Mouse (Mus musculus): Measurements from ENCODE around the gene Stk4. TPM values are rescaled to one million over a fixed set of nuclear protein-coding genes. Genes with fewer than 3 reads are reported as not detected.

Gene Stk4
- polyA plus RNA-seq, 1 experiment from 2014 or later: 41.1 TPM

DNA sequence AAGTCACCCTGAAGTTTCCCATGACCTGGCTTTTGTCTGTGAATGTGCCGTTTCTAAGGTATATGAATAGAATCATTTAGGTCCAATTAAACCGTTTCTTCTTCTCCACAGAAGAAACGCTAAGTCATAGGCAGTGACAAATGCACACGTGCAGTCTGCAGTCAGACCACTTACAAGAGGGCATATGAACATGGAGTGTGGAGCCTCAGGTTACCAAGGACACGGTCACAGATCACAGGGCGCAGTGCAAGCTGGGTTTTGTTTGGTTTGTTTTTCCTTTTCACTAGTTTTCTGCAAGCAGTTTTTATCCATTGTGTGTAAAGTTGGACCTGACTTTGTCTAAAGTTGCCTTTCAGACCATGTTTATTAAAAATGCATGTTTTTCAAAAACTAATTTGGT lies 73.9 kb downstream of the Stk4 start:
- WGBS: 60% methylated on average over 6 of the region's 6 CpGs
- Histone ChIP-seq H3K27me3 (ENCODE audit: control insufficient read depth, insufficient read depth, low read length) (no peaks in the 10 kb centered on the region), H3K9me3 (ENCODE audit: control insufficient read depth, low read length) (no peaks in the 10 kb centered on the region), H3K4me1 (replicated peaks; ENCODE audit: control insufficient read depth, insufficient read depth, low read length) (no peaks in the 10 kb centered on the region), H3K27ac (ENCODE audit: low read depth, low read length) (no peak overlapping the region), H3K4me2 (replicated peaks; ENCODE audit: low read depth, low read length) (no peak overlapping the region), H3K36me3 (ENCODE audit: control insufficient read depth, insufficient read depth, low read length) (no peaks in the 10 kb centered on the region), H3K9ac (ENCODE audit: low read depth, low read length) (no peak overlapping the region), H3K4me3 (ENCODE audit: low read depth, low read length) (no peak overlapping the region)
- DNase-seq (ENCODE audit: low spot score): no peak
- no peak for ATAC-seq (ENCODE audit: low FRiP score)

DNA sequence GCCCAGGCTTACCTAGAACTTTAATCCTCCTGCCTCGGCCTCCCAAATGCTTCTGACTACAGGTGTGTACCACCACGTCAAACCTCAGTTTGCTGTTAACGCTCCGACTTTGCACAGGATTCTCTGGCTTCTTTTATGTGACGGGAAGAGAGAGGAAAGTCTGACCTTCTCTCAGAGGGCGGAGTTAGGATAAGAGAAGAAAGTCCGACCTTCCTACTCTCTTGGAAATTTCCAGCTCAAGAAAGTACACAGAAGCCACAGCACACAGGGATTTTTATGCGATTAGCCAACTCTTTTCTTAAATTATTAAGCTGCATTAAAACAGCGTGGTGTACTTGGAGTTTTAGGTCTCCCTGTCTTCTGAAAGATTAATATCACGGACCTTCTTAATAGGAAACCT lies 74.4 kb downstream of the Stk4 start:
- no peak overlapping the region for H3K27ac ChIP-seq (ENCODE audit: low read depth, low read length)
- H3K4me3 ChIP-seq (ENCODE audit: low read depth, low read length): no peak overlapping the region
- H3K9ac ChIP-seq (ENCODE audit: low read depth, low read length): no peak overlapping the region
- 90% methylated on average over 10 of the region's 10 CpGs for WGBS
- ATAC-seq (ENCODE audit: low FRiP score) (no peak), DNase-seq (ENCODE audit: low spot score) (no peak)
- H3K4me1 ChIP-seq (replicated peaks; ENCODE audit: control insufficient read depth, insufficient read depth, low read length): no peaks in the 10 kb centered on the region
- H3K4me2 ChIP-seq (replicated peaks; ENCODE audit: low read depth, low read length): no peak overlapping the region
- H3K36me3 ChIP-seq (ENCODE audit: control insufficient read depth, insufficient read depth, low read length): no peaks in the 10 kb centered on the region
- H3K27me3 ChIP-seq (ENCODE audit: control insufficient read depth, insufficient read depth, low read length): no peaks in the 10 kb centered on the region
- H3K9me3 ChIP-seq (ENCODE audit: control insufficient read depth, low read length): no peaks in the 10 kb centered on the region

DNA sequence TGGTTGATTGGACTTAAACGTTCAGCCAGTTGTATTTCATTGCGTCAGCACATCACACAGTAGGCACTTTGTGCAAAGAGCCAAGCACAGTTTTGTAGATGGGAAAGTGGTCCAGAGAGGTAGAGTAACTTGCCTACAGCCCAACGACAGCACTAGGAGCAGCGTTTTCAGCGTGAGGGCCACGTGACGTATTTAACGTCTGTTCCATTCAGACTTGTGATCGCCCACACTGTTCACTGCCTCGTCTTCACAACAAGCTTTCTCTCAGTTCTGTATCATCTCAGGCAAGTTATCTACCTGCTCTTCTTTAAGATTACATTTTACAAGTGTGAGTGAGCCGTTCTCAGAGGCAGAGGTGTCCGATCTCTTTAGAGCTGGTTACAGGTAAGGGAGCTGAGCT lies 76.4 kb downstream of the Stk4 start:
- DNase-seq (ENCODE audit: low spot score): no peak
- WGBS: 94% methylated on average over 12 of the region's 12 CpGs

DNA sequence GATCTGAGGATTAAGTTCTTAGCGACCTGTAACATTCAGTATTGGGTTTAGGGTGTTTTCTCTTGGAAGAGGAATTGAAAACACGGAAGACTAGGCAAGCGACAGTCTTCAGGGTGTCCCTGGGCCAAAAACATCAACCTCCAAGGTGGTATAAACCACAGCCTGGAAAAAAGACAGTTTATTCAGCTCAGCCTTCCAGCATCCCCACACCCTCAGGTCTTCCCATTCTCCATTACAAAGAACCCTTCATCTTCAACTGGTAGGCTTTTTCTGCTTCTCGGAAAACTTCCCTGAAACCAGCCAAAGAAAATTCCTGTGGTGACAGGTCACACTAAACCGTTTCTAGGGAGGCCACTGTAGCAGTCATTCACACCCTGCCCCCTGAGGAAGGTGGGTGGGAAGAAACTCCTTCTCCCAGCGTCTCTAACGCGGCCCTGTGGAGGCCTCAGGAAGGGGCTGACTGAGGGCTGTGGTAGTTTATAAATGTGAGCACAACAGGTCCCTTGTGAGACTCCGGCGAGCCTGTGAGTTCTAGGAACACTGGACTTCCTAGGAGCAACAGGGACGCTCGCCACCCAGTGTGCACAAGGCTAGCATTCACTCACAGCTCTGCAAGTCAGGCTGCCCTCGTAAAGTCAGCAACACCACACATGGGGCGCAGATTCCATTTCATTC lies 80.1 kb downstream of the Stk4 start:
- H3K4me3 ChIP-seq (ENCODE audit: low read depth, low read length): no peak overlapping the region
- H3K9ac ChIP-seq (ENCODE audit: low read depth, low read length): no peak overlapping the region
- 53% methylated on average over 14 of the region's 14 CpGs for WGBS
- ATAC-seq (ENCODE audit: low FRiP score): no peak
- no peaks in the 10 kb centered on the region for H3K4me1 ChIP-seq (replicated peaks; ENCODE audit: control insufficient read depth, insufficient read depth, low read length)
- DNase-seq (ENCODE audit: low spot score): no peak
- H3K9me3 ChIP-seq (ENCODE audit: control insufficient read depth, low read length): no peaks in the 10 kb centered on the region
- no peaks in the 10 kb centered on the region for H3K27me3 ChIP-seq (ENCODE audit: control insufficient read depth, insufficient read depth, low read length)
- no peak overlapping the region for H3K4me2 ChIP-seq (replicated peaks; ENCODE audit: low read depth, low read length)
- no peak overlapping the region for H3K27ac ChIP-seq (ENCODE audit: low read depth, low read length)
- no peaks in the 10 kb centered on the region for H3K36me3 ChIP-seq (ENCODE audit: control insufficient read depth, insufficient read depth, low read length)

More for the DNA sequence above, 76.4 kb downstream of the Stk4 start:
- Histone ChIP-seq H3K4me1 (replicated peaks; ENCODE audit: control insufficient read depth, insufficient read depth, low read length) (no peaks in the 10 kb centered on the region), H3K4me2 (replicated peaks; ENCODE audit: low read depth, low read length) (no peak overlapping the region), H3K4me3 (ENCODE audit: low read depth, low read length) (no peak overlapping the region), H3K9me3 (ENCODE audit: control insufficient read depth, low read length) (no peaks in the 10 kb centered on the region), H3K9ac (ENCODE audit: low read depth, low read length) (no peak overlapping the region), H3K27ac (ENCODE audit: low read depth, low read length) (no peak overlapping the region), H3K27me3 (ENCODE audit: control insufficient read depth, insufficient read depth, low read length) (no peaks in the 10 kb centered on the region), H3K36me3 (ENCODE audit: control insufficient read depth, insufficient read depth, low read length) (no peaks in the 10 kb centered on the region)
- ATAC-seq (ENCODE audit: low FRiP score): no peak

DNA sequence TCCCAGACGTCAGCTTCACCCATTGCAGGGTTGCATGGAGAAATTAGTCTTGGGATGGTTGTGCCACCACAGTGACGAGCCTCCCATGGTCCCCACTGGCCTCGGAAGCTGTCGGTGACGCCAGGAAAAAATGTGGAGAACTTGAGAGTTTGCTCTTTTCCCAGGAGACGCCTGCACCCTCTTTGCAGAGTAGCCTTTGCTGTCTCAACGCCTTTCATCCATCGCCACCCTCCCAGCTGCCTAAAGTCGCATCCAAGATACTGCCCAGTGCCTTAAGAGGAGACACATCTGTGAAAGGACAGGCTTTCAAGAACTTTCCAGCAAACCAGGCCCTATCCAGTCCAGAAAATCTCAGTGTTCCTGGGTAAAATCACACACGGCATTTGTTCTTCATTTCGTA lies 82.2 kb downstream of the Stk4 start:
- 88% methylated on average over 11 of the region's 11 CpGs for WGBS
- Histone ChIP-seq H3K36me3 (ENCODE audit: control insufficient read depth, insufficient read depth, low read length) (no peaks in the 10 kb centered on the region), H3K9ac (ENCODE audit: low read depth, low read length) (no peak overlapping the region), H3K27me3 (ENCODE audit: control insufficient read depth, insufficient read depth, low read length) (no peaks in the 10 kb centered on the region), H3K9me3 (ENCODE audit: control insufficient read depth, low read length) (no peaks in the 10 kb centered on the region), H3K4me2 (replicated peaks; ENCODE audit: low read depth, low read length) (no peak overlapping the region), H3K4me1 (replicated peaks; ENCODE audit: control insufficient read depth, insufficient read depth, low read length) (no peaks in the 10 kb centered on the region), H3K27ac (ENCODE audit: low read depth, low read length) (no peak overlapping the region), H3K4me3 (ENCODE audit: low read depth, low read length) (no peak overlapping the region)
- no peak for ATAC-seq (ENCODE audit: low FRiP score)
- DNase-seq (ENCODE audit: low spot score): no peak

DNA sequence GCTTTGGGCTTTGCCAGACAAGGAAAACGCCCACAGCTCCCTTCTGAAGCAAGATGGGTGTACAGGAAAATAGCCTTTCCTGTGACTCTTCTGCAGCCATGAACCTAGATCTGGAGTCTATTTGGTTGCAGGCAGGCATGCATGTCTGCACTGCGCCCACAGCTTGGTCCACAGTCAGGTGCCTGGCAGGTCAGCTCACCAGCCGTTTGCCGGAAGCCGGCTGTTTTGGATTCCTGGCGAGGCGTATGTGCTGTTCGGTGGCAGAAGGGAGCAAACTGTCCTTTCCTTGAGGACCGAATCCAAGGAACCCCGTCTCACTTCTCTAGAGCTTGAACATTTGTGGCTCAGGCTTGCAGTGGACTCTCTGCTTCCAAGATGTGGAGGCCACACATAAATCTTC lies 83.9 kb downstream of the Stk4 start:
- Histone ChIP-seq H3K4me2 (replicated peaks; ENCODE audit: low read depth, low read length) (no peak overlapping the region), H3K27me3 (ENCODE audit: control insufficient read depth, insufficient read depth, low read length) (no peaks in the 10 kb centered on the region), H3K9me3 (ENCODE audit: control insufficient read depth, low read length) (no peaks in the 10 kb centered on the region), H3K4me1 (replicated peaks; ENCODE audit: control insufficient read depth, insufficient read depth, low read length) (no peaks in the 10 kb centered on the region), H3K36me3 (ENCODE audit: control insufficient read depth, insufficient read depth, low read length) (no peaks in the 10 kb centered on the region), H3K4me3 (ENCODE audit: low read depth, low read length) (no peak overlapping the region), H3K27ac (ENCODE audit: low read depth, low read length) (no peak overlapping the region), H3K9ac (ENCODE audit: low read depth, low read length) (no peak overlapping the region)
- DNase-seq (ENCODE audit: low spot score) (no peak), ATAC-seq (ENCODE audit: low FRiP score) (no peak)
- WGBS: 95% methylated on average over 10 of the region's 10 CpGs

DNA sequence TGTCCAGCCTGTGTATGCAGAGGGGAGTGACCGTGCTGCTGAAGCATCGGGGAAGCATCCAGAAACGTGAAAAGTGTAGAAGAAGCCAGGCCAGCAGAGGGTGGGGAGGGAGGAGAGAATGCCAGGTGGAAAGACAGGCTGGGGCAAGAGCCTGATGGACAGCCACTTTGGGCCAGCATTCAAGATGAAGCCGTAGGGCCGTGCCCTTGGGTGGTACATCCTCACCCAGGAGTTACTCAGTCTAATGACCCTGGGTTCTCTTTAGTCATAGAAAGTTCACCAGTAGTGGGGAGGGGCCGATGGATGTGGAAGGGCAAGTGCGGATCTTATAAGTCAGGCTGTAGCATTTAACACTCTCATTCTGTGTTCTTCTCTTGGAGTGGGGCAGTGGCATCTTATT lies 86.0 kb downstream of the Stk4 start:
- no peak overlapping the region for H3K27ac ChIP-seq (ENCODE audit: low read depth, low read length)
- DNase-seq (ENCODE audit: low spot score) (no peak), ATAC-seq (ENCODE audit: low FRiP score) (no peak)
- H3K9ac ChIP-seq (ENCODE audit: low read depth, low read length): no peak overlapping the region
- 85% methylated on average over 7 of the region's 7 CpGs for WGBS
- H3K4me3 ChIP-seq (ENCODE audit: low read depth, low read length): no peak overlapping the region
- H3K36me3 ChIP-seq (ENCODE audit: control insufficient read depth, insufficient read depth, low read length): no peaks in the 10 kb centered on the region
- H3K4me1 ChIP-seq (replicated peaks; ENCODE audit: control insufficient read depth, insufficient read depth, low read length): no peaks in the 10 kb centered on the region
- H3K4me2 ChIP-seq (replicated peaks; ENCODE audit: low read depth, low read length): no peak overlapping the region
- H3K9me3 ChIP-seq (ENCODE audit: control insufficient read depth, low read length): no peaks in the 10 kb centered on the region
- H3K27me3 ChIP-seq (ENCODE audit: control insufficient read depth, insufficient read depth, low read length): no peaks in the 10 kb centered on the region

DNA sequence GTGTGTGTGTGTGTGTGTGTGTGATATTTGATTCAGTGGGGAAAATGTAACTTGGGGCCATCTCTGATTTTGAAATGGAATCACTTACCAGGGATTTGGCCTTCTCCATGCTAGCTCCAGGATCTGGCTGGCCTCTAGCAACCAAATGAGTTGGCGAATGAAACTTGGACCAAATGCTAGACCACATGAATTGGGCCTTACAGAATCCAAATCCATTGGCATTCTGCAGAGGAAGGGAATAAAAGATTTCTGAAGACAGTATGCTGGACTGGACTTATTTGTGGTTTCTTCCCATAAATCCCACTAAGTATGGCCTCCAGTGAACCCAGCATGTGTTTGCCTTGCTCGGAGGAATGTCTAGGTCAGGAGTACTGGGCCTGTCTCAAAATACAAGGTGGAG lies 88.7 kb downstream of the Stk4 start:
- no peak overlapping the region for H3K9ac ChIP-seq (ENCODE audit: low read depth, low read length)
- H3K4me2 ChIP-seq (replicated peaks; ENCODE audit: low read depth, low read length): no peak overlapping the region
- WGBS: 84% methylated on average over 2 of the region's 2 CpGs
- no peaks in the 10 kb centered on the region for H3K9me3 ChIP-seq (ENCODE audit: control insufficient read depth, low read length)
- DNase-seq (ENCODE audit: low spot score) (no peak), ATAC-seq (ENCODE audit: low FRiP score) (no peak)
- no peaks in the 10 kb centered on the region for H3K27me3 ChIP-seq (ENCODE audit: control insufficient read depth, insufficient read depth, low read length)
- no peak overlapping the region for H3K4me3 ChIP-seq (ENCODE audit: low read depth, low read length)
- H3K27ac ChIP-seq (ENCODE audit: low read depth, low read length): no peak overlapping the region
- no peaks in the 10 kb centered on the region for H3K36me3 ChIP-seq (ENCODE audit: control insufficient read depth, insufficient read depth, low read length)
- H3K4me1 ChIP-seq (replicated peaks; ENCODE audit: control insufficient read depth, insufficient read depth, low read length): no peaks in the 10 kb centered on the region

DNA sequence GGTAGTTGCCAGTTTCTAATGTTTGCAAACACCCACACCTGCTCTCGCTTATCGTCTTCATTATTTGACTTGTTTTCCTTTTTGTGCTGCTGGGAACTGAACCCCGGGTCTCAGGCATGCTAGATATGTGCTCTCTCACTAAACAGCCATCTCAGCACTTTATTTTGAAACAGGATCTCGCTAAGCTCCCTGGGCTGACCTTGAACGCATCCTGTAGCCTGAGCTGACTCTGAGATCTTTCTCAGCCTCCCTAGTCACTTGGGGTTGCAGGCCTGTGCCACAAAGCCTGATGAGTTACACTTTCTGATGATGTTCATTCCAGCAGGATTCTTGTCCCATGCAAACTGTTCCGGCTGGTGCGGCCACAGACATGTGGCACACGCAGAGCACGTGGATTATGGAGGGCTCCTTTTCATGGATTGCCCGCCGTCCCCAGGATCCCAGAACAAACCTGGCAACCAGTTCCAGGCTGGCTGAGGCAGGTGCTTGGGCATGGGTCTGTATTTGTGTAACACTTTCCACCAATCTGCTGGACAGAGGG lies 91.5 kb downstream of the Stk4 start:
- DNase-seq (ENCODE audit: low spot score): no peak
- no peak overlapping the region for H3K4me2 ChIP-seq (replicated peaks; ENCODE audit: low read depth, low read length)
- 85% methylated on average over 11 of the region's 11 CpGs for WGBS

More for the DNA sequence above, 91.5 kb downstream of the Stk4 start:
- H3K9ac ChIP-seq (ENCODE audit: low read depth, low read length): no peak overlapping the region
- no peak overlapping the region for H3K27ac ChIP-seq (ENCODE audit: low read depth, low read length)
- H3K4me1 ChIP-seq (replicated peaks; ENCODE audit: control insufficient read depth, insufficient read depth, low read length): no peaks in the 10 kb centered on the region
- peaks cover 5% of the 10 kb centered on the region; the same call in 1 of the 2 replicates for H3K27me3 ChIP-seq (ENCODE audit: control insufficient read depth, insufficient read depth, low read length)
- no peak overlapping the region for H3K4me3 ChIP-seq (ENCODE audit: low read depth, low read length)
- no peak for ATAC-seq (ENCODE audit: low FRiP score)
- no peaks in the 10 kb centered on the region for H3K9me3 ChIP-seq (ENCODE audit: control insufficient read depth, low read length)
- H3K36me3 ChIP-seq (ENCODE audit: control insufficient read depth, insufficient read depth, low read length): no peaks in the 10 kb centered on the region

Data from hindbrain, embryonic 11.5 days (tissue).